Mouse (Mus musculus): ENCODE measurements around the gene Gjb1.

Gene Gjb1

GRCm38 (mm10) chrX:101396459-101396858, 20.3 kb downstream of the Gjb1 start:
- in situ Hi-C loops (cut with MboI, MseI) = no loop called here

- in situ Hi-C loops (cut with MboI, MseI) = no loop called here
Measured at GRCm38 (mm10) chrX:101418946-101419724, 43.0 kb downstream of the Gjb1 start.

GRCm38 (mm10) chrX:101419725-101420699, 43.8 kb downstream of the Gjb1 start:
- in situ Hi-C loops (cut with MboI, MseI) = no loop called here

DNA sequence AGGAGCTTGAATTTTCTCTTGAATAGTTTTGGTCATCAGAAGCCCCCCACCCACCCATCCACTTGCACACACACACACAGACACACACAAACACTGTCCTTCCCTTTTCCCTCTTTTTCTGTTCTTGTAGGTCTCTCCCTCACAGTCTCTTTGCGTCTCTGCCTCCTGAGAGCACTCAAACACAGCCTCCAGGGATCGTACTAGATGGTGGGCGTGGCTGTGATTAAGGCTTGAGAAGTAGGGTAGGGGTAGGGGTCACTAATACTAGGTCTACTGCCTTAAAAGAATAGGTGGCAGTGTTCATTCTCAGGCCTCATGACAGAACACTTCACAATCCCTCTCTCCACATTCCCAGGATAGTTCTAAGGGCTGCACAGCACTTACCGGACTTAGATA, 44.5 kb downstream of the Gjb1 start, which contains the start of gene Zmym3:
Zmym3 (minus strand) TSS at position 150 of the 396 bp plus-strand sequence.
- in situ Hi-C loops (cut with MboI, MseI) = no loop called here

- in situ Hi-C loops (cut with MboI, MseI) = no loop called here
Measured at GRCm38 (mm10) chrX:101423462-101423861, 47.3 kb downstream of the Gjb1 start.

- in situ Hi-C loops (cut with MboI, MseI) = no loop called here
Measured at GRCm38 (mm10) chrX:101427774-101428173, 51.6 kb downstream of the Gjb1 start.

DNA sequence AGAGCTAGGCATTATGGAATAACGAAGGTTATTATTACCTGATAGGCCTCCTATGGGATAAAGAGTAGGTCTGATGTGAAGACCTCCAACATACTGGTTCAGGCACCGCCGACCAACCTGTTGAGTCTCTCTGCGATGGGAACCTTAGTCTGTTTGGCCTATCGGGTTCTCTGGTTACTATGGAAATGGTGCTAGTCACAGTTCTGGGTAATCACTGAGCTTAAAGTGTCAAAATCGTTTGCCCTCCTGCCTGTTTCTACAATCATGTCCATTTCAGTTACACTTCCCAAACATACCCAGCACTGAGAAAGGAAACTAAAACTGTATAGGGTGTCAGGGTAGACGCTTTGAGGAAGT, 52.6 kb downstream of the Gjb1 start:
- in situ Hi-C loops (cut with MboI, MseI) = no loop called here

- in situ Hi-C loops (cut with MboI, MseI) = no loop called here
Measured at GRCm38 (mm10) chrX:101429142-101429949, 53.2 kb downstream of the Gjb1 start, which contains the start of gene Nono. Nono (plus strand) TSS chrX:101429318.

- in situ Hi-C loops (cut with MboI, MseI) = no loop called here
Measured at GRCm38 (mm10) chrX:101429976-101430375, 53.8 kb downstream of the Gjb1 start.
